Mouse (Mus musculus) limb, embryonic 11.5 days (tissue): ENCODE results near the gene Usp33. TPM values are rescaled to one million over a fixed set of nuclear protein-coding genes. Genes with fewer than 3 reads are reported as not detected.

Source experiments
- ATAC-seq: fragments of 200-750 bp; cut with Nextera tagmentation; 2 replicates; pipeline ENCODE4 v1.8.0; 2017; ENCODE audit warnings: low read depth; ENCODE audit not compliant: insufficient number of reproducible peaks, low FRiP score, low TSS enrichment
- DNase-seq: peaks from one replicate; pipeline ENCODE4 v3.0.0-alpha.2; 2015; ENCODE audit warnings: low spot score
- H3K27ac ChIP-seq: fragments of 300-500 bp; sonication (generic); replicated peaks from 2 replicates; pipeline ENCODE4 v1.5.1; 2014; ENCODE audit warnings: low read depth, mild to moderate bottlenecking, low read length
- H3K27me3 ChIP-seq: fragments of 300-500 bp; sonication (generic); 2 replicates; pipeline ENCODE4 v1.6.1; 2014; ENCODE audit warnings: mild to moderate bottlenecking, low read length, mixed read lengths; ENCODE audit not compliant: control insufficient read depth, insufficient read depth
- H3K36me3 ChIP-seq: fragments of 300-500 bp; sonication (generic); 2 replicates; pipeline ENCODE4 v1.6.1; 2014; ENCODE audit warnings: mild to moderate bottlenecking, low read length, moderate library complexity, mixed read lengths; ENCODE audit not compliant: control insufficient read depth, insufficient read depth
- H3K4me1 ChIP-seq: fragments of 300-500 bp; sonication (generic); 2 replicates; pipeline ENCODE4 v1.6.1; 2014; ENCODE audit warnings: low read length, mixed read lengths; ENCODE audit not compliant: control insufficient read depth, insufficient read depth
- H3K4me2 ChIP-seq: fragments of 300-500 bp; sonication (generic); 2 replicates; pipeline ENCODE4 v1.6.1; 2014; ENCODE audit warnings: low read depth, mild to moderate bottlenecking, moderate library complexity; ENCODE audit not compliant: severe bottlenecking
- H3K4me3 ChIP-seq: fragments of 300-500 bp; sonication (generic); 2 replicates; pipeline ENCODE4 v1.5.1; 2014; ENCODE audit warnings: low read depth, low read length
- H3K9ac ChIP-seq: fragments of 300-500 bp; sonication (generic); 2 replicates; pipeline ENCODE4 v1.6.1; 2014; ENCODE audit warnings: mild to moderate bottlenecking, low read length
- H3K9me3 ChIP-seq: fragments of 300-500 bp; sonication (generic); 2 replicates; pipeline ENCODE4 v1.6.1; 2016; ENCODE audit warnings: low read length; ENCODE audit not compliant: control insufficient read depth
- WGBS: fragments of 180-500 bp; shearing (Covaris S2); extraction: QIAGEN DNeasy Blood & Tissue Kit; methylation state at CpG from one replicate; pipeline ENCODE4 v1.1.7; 2014; 5-methylcytosine and 5-hydroxymethylcytosine counted together
- polyA plus RNA-seq: library from polyadenylated mRNA; unstranded; fragments of >200 nt; fragmentation: Nextera tagmentation; extraction: Ambion mirVana; gene quantifications from 2 replicates; pipeline ENCODE4 v1.2.1, GENCODE M21; 2014

The Usp33 gene
- polyA plus RNA-seq: 55.7 and 56.8 TPM in 2 replicates

GRCm38 (mm10) chr3:152345732-152346632 is at the start of gene Usp33:
TSS of gene Usp33 (plus strand) at chr3:152346478.
- Histone ChIP-seq H3K4me1 (peaks cover 5% of the 10 kb centered on the region; the same call in 1 of the 2 replicates), H3K4me2 (peak within 1 kb of the TSS; percentile 49), H3K27ac (0 out of 2 replicates have a peak within 1 kb of the TSS, but pooled peaks have one; percentile 26), H3K36me3 (0 out of 2 replicates have a peak, but pooled peaks cover 2% of the 10 kb centered on the region), H3K27me3 (no peaks in the 10 kb centered on the region), H3K9me3 (no peaks in the 10 kb centered on the region), H3K9ac (peak within 1 kb of the TSS; percentile 86), H3K4me3 (peak within 1 kb of the TSS; percentile 65)
- ATAC-seq (peak; percentile 93), DNase-seq (peak; percentile 92)
- 8% methylated on average over 31 of the region's 44 CpGs for WGBS

DNA sequence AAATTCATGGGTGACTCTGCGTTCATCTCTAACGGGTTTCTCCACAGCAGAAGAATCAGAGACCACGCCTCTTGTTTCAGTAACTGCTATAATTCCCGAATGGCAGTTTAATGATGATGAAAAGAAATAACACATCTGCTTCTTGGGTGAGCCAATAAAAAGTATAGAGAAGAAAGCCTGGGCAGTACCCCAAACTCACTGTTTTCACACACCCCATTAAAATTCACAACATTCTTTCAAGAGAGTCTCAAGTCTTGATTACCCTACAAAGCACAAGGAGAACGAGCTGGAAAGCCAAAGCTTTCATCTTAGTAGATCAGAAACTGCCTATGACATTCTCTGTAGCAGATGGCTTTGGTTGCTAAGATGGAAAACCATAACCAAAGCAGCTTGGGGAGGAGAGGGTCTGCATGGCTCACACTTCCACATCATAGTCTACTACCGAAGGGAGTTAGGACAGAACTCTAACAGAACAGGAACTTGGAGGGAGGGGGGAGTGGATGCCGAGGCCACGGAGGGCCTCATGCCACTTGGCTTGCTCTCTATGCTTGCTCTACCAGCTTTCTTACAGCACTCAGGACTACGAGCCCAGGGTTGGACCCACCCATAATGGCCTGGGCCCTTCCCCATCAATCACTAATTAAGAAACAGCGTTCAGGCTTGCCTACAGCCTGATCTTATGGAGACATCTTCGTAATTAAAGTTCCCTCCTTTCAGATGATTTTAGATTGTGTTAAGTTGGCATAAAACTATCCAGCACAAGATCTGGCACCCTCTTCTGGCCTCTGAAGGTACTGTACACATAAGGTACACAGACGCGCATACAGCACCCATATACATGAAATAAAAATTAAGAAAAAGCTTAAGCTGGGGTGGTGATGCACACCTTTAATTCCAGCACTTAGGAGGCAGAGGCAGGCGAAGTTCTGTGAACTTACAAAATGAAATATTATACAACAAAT is 45.6 kb upstream of the Usp33 start:
- DNase-seq: no peak
- no peaks in the 10 kb centered on the region for H3K36me3 ChIP-seq
- WGBS: 78% methylated on average over 14 of the region's 14 CpGs

DNA sequence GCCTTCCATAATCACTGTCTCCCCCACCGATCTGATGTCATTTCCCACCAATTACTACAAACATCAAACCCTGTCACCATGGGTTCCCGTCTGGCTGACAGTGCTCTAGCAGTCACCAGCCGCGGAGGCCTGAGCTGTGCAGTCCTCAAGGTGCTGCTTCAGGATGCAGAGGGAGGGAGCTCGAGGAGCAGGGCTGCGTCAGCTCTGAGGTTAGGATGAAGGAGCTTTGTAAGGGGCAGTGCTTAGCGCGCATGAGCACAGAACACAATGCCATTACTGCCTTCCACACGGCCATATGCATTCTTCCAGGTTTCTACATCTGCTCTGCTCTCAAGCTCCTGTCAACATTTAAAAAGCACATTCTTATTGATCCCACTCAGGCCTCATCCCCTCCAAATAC is 43.3 kb upstream of the Usp33 start:
- Histone ChIP-seq H3K36me3 (no peaks in the 10 kb centered on the region), H3K27ac (no peak overlapping the region)
- WGBS: 74% methylated on average over 9 of the region's 9 CpGs

More for the DNA sequence above, 45.6 kb upstream of the Usp33 start:
- no peak for ATAC-seq
- no peaks in the 10 kb centered on the region for H3K4me1 ChIP-seq
- H3K9me3 ChIP-seq: no peaks in the 10 kb centered on the region
- no peak overlapping the region for H3K27ac ChIP-seq
- no peaks in the 10 kb centered on the region for H3K27me3 ChIP-seq
- H3K4me3 ChIP-seq: no peak overlapping the region
- H3K9ac ChIP-seq: no peak overlapping the region
- no peak overlapping the region for H3K4me2 ChIP-seq

DNA sequence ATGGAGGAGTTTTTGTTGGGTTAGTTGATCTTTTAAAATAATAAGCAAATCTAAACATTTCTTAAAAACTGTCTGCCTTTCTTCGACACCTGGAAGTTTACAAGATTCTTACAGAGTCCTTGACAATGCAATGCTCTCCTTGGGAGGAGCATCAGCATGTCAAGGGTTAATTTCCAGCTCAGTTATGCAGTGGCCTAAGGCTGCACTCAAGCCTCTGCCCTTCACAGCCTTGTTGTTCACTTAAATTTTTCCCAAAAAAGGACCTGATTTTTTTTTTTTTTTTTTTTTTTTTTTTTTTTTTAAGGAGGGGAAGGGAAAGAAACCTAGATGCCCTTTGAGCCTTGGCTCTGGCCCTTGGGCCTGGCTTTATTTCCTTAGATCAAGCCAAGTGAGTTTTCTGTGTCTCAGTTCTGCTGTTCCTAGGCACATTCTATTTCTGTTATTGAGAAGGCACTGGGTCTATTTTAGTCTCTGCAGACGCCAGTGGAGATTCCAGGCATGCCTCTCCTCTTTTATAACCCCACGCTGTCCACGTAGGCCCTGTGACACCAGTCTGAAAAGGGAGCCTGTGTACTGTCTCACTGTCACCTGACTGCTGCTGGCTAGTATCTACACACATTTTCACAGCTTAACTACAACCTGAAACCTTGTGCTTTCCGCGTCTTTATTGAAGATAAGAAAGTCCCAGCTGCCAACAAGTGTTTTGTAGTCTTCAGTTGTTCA is 42.0 kb upstream of the Usp33 start:
- Histone ChIP-seq H3K27ac (no peak overlapping the region), H3K9ac (no peak overlapping the region), H3K27me3 (no peaks in the 10 kb centered on the region), H3K4me2 (no peak overlapping the region), H3K36me3 (no peaks in the 10 kb centered on the region), H3K4me1 (no peaks in the 10 kb centered on the region), H3K4me3 (no peak overlapping the region), H3K9me3 (no peaks in the 10 kb centered on the region)
- ATAC-seq: no peak
- no peak for DNase-seq
- 32% methylated on average over 6 of the region's 6 CpGs for WGBS

More for the DNA sequence above, 43.3 kb upstream of the Usp33 start:
- no peak overlapping the region for H3K4me3 ChIP-seq
- H3K9me3 ChIP-seq: no peaks in the 10 kb centered on the region
- no peak overlapping the region for H3K9ac ChIP-seq
- no peak overlapping the region for H3K4me2 ChIP-seq
- ATAC-seq (no peak), DNase-seq (no peak)
- no peaks in the 10 kb centered on the region for H3K27me3 ChIP-seq
- H3K4me1 ChIP-seq: no peaks in the 10 kb centered on the region

DNA sequence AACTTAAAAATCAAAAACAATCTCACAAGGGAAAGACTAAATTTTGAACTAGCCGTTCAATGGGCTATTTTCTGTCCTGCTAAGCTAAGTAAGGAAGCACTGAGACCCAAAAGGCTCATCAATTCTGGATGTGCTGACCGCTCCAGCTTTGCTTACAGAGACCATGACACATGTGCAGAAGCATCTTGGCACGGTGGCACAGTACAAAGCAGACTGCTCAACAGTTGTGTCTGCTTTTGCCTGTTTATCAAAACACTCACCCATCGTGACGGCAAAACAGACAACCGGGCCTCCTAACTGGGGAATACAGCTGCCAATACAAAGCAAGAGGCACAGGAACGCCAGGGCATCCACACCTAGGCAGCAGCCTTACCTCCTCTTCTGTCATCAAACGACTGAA is 41.2 kb upstream of the Usp33 start:
- Histone ChIP-seq H3K36me3 (no peaks in the 10 kb centered on the region), H3K4me3 (no peak overlapping the region), H3K27me3 (no peaks in the 10 kb centered on the region), H3K9ac (no peak overlapping the region), H3K4me1 (no peaks in the 10 kb centered on the region), H3K4me2 (no peak overlapping the region), H3K27ac (no peak overlapping the region), H3K9me3 (no peaks in the 10 kb centered on the region)
- 75% methylated on average over 8 of the region's 8 CpGs for WGBS
- ATAC-seq (no peak), DNase-seq (no peak)

- no peaks in the 10 kb centered on the region for H3K4me1 ChIP-seq
- H3K4me3 ChIP-seq: no peak overlapping the region
- H3K36me3 ChIP-seq: no peaks in the 10 kb centered on the region
- no peak overlapping the region for H3K27ac ChIP-seq
- no peaks in the 10 kb centered on the region for H3K27me3 ChIP-seq
- no peak for DNase-seq
- H3K4me2 ChIP-seq: no peak overlapping the region
- no peaks in the 10 kb centered on the region for H3K9me3 ChIP-seq
- no peak for ATAC-seq
- no peak overlapping the region for H3K9ac ChIP-seq
- WGBS: 83% methylated on average over 4 of the region's 4 CpGs
Observed at GRCm38 (mm10) chr3:152305971-152306370, 40.3 kb upstream of the Usp33 start.

DNA sequence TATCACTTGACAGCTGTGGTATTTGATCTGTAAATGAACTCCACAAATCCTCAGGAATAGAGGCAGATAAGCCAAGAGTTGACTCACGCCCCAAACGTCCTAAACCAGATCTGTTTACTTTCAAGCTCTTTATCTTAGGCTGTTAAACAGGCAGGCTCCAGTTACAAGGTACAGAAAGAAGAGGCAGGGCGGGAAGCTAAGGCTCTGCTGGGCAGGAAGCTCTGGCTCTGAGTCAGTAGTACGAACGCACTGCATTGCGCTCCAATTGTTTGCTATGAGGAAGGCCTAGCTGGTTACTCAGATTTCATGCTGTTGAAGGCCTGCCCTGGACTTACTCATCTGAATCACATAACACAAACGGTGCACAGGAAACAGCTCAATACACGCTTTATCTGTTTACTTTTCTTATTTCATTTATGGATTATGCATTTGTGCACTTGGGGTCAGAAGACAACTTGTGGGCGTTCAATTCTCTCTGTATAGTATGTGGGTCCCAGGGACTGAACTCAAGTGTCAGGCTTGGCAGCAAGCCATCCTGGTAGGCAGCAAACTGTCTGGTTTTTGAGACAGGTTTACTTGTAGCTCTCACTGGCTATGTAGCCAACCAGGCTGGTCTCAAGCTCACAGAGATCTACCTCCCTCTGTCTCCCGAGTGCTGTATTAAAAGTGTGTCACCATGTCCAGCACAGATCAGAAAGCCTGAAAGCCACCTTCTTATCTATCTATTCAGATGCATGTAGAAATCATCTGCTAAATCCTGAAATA is 37.6 kb upstream of the Usp33 start:
- Histone ChIP-seq H3K4me3 (no peak overlapping the region), H3K9me3 (no peaks in the 10 kb centered on the region), H3K27me3 (no peaks in the 10 kb centered on the region), H3K9ac (no peak overlapping the region), H3K27ac (no peak overlapping the region), H3K4me1 (no peaks in the 10 kb centered on the region), H3K4me2 (no peak overlapping the region), H3K36me3 (no peaks in the 10 kb centered on the region)
- ATAC-seq: no peak
- no peak for DNase-seq
- WGBS: 39% methylated on average over 10 of the region's 10 CpGs
